Mouse (Mus musculus) myocyte (in vitro differentiated cells): Measurements from ENCODE around the gene Spint1.

Experiments used
- CEBPB ChIP-seq: IDR thresholded peaks from 2 replicates; pipeline ENCODE4 v1.6.1; 2011; ENCODE audit warnings: mild to moderate bottlenecking, moderate library complexity; ENCODE audit not compliant: poor library complexity, insufficient read depth, severe bottlenecking
- MAX ChIP-seq: IDR thresholded peaks from one replicate; pipeline ENCODE4 v1.6.1; 2011; ENCODE audit warnings: low read depth, mild to moderate bottlenecking, control low read depth
- MYOD1 ChIP-seq, 3 experiments: IDR thresholded peaks; one replicate each; pipeline ENCODE4 v1.6.1; 2011; ENCODE audit warnings: control low read depth in 2 of 3, low read depth in 2 of 3, mild to moderate bottlenecking in 2 of 3, moderate library complexity in 1 of 3; ENCODE audit not compliant: insufficient read length in 2 of 3, control insufficient read depth in 1 of 3
- MYOG ChIP-seq, 3 experiments: IDR thresholded peaks; one replicate each; pipeline ENCODE4 v1.6.1; 2011; ENCODE audit warnings: control low read depth in 2 of 3, low read depth in 2 of 3, mild to moderate bottlenecking in 2 of 3; ENCODE audit not compliant: insufficient read length in 2 of 3, control insufficient read depth in 1 of 3, insufficient read depth in 1 of 3
- POLR2A ChIP-seq: IDR thresholded peaks from one replicate; pipeline ENCODE4 v1.6.1; 2011; ENCODE audit warnings: low read depth, mild to moderate bottlenecking, control low read depth, moderate library complexity; ENCODE audit not compliant: insufficient read length
- POLR2AphosphoS2 ChIP-seq: IDR thresholded peaks from one replicate; pipeline ENCODE4 v1.6.1; 2011; ENCODE audit warnings: low read depth, control low read depth; ENCODE audit not compliant: insufficient read length
- REST ChIP-seq: IDR thresholded peaks from one replicate; pipeline ENCODE4 v1.6.1; 2011; ENCODE audit warnings: mild to moderate bottlenecking, control low read depth, moderate library complexity; ENCODE audit not compliant: insufficient read depth, insufficient read length
- TCF12 ChIP-seq: IDR thresholded peaks from one replicate; pipeline ENCODE4 v1.6.1; 2011; ENCODE audit warnings: mild to moderate bottlenecking, control low read depth; ENCODE audit not compliant: poor library complexity, insufficient read depth, severe bottlenecking
- TCF3 ChIP-seq: IDR thresholded peaks from one replicate; pipeline ENCODE4 v1.6.1; 2011; ENCODE audit warnings: low read depth, control low read depth; ENCODE audit not compliant: insufficient read length
- USF1 ChIP-seq: IDR thresholded peaks from one replicate; pipeline ENCODE4 v1.6.1; 2011; ENCODE audit warnings: low read depth, mild to moderate bottlenecking, control low read depth, moderate library complexity

- TF ChIP-seq POLR2A (no peak), USF1 (no peak), CEBPB (no peak), MYOG (IDR thresholded peaks at IDR 0.05; ENCODE audit: control insufficient read depth in 1 of 3, insufficient read depth in 1 of 3, insufficient read length in 2 of 3, low read depth in 2 of 3) (no peak), MYOD1 (IDR thresholded peaks at IDR 0.05; ENCODE audit: control insufficient read depth in 1 of 3, insufficient read length in 2 of 3, low read depth in 2 of 3) (no peak), MAX (no peak), REST (no peak), TCF3 (no peak), TCF12 (no peak), POLR2AphosphoS2 (no peak)
These were observed 37.0 kb downstream of the Spint1 start for GRCm38 (mm10) chr2:119274126-119274525.
